Comparison of ENCODE assay signal across 22 mouse cellular contexts in the genomic region with DNA sequence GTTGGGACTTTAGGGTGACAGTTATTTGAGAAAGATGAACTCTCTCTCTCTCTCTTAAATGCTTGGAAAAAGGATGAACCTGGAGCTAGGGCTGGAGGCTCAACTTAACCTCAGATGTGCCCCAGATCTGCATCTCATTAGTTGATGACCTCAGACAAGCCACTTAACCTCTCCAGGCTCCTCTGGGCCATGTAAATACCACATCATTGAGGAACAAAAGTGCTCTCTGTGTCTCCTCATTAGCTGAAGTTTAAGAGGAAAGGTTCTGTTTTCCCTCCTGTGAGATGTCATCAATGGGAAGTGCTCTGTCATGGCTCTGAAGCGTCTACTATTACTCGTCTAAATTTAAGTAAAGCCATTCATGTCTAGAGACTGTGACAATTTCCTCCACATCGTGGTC.
DNase-seq lines count a peak whose midpoint lies in the region; ATAC-seq and TF ChIP-seq lines count a peak whose summit lies in the region.
"Had no signal": no experiment of that assay in that cellular context is flagged by ENCODE, and none has a peak within 500 bp of the region (broad histone marks: within the 10 kb centered on the region; RNA-seq: fewer than 3 reads in every experiment).

No protein-coding gene starts in this region.

- DNase-seq in embryo, embryonic 10 days (ENCODE audit: low spot score), result peak; percentile 74
- peak; percentile 43 for DNase-seq in embryo, embryonic 9.5 days (ENCODE audit: extremely low spot score)
- peak; percentile 41 for DNase-seq in hindlimb bud, embryonic 11.5 days (ENCODE audit: extremely low spot score, low read depth, low spot score)
- DNase-seq in retina, postnatal 1 day, result peak; percentile 57
- no peak for DNase-seq in layer of hippocampus, adult 8-10 months (ENCODE audit: low spot score in 2 of 2)
- DNase-seq in midbrain, postnatal 0 days (ENCODE audit: low spot score), result no peak
- DNase-seq: adrenal gland, adult 2 months; adrenal gland, postnatal 36 days; cerebellum, adult 2 months; cerebellum, postnatal 14 days; forebrain, postnatal 0 days; gastrocnemius, postnatal 14 days; heart, postnatal 10 days; heart, postnatal 4 days had no signal

- H3K4me1 ChIP-seq in intestine, postnatal 0 days (replicated peaks; ENCODE audit: control insufficient read depth, insufficient read depth, low read length), result no peaks in the 10 kb centered on the region
- no peaks in the 10 kb centered on the region for H3K4me1 ChIP-seq in midbrain, postnatal 0 days (ENCODE audit: insufficient read depth, low read length)
- H3K4me1 ChIP-seq: forebrain, embryonic 13.5 days; heart, embryonic 10.5 days; hindbrain, embryonic 12.5 days; intestine, embryonic 15.5 days had no signal

- ATAC-seq in intestine, postnatal 0 days, result no peak
- no peak for ATAC-seq in midbrain, postnatal 0 days (ENCODE audit: low FRiP score)
- ATAC-seq: forebrain, embryonic 13.5 days; forebrain, postnatal 0 days; hindbrain, postnatal 0 days; intestine, embryonic 15.5 days had no signal

- H3K36me3 ChIP-seq in intestine, postnatal 0 days (ENCODE audit: control insufficient read depth, insufficient read depth), result no peaks in the 10 kb centered on the region
- no peaks in the 10 kb centered on the region for H3K36me3 ChIP-seq in midbrain, postnatal 0 days (ENCODE audit: insufficient read depth, low read length)
- H3K36me3 ChIP-seq: embryonic facial prominence, embryonic 13.5 days; heart, embryonic 10.5 days; hindbrain, embryonic 12.5 days; intestine, embryonic 15.5 days had no signal

- H3K27ac ChIP-seq in intestine, postnatal 0 days (ENCODE audit: low read depth, low read length), result no peak overlapping the region
- H3K27ac ChIP-seq in midbrain, postnatal 0 days (ENCODE audit: low read depth, low read length), result no peak overlapping the region
- H3K27ac ChIP-seq: embryonic facial prominence, embryonic 13.5 days; forebrain, embryonic 13.5 days; heart, embryonic 10.5 days; hindbrain, embryonic 12.5 days; hindbrain, postnatal 0 days; intestine, embryonic 15.5 days had no signal

- TF ChIP-seq CTCF in intestine, postnatal 0 days (IDR thresholded peaks at IDR 0.05; ENCODE audit: low read depth), result no peak
- no peak for TF ChIP-seq CTCF in midbrain, postnatal 0 days (IDR thresholded peaks at IDR 0.05)

- H3K4me2 ChIP-seq in intestine, postnatal 0 days (replicated peaks; ENCODE audit: low read depth), result no peak overlapping the region
- H3K4me2 ChIP-seq in midbrain, postnatal 0 days (ENCODE audit: low read depth, low read length, poor library complexity, severe bottlenecking), result no peak overlapping the region
- H3K4me2 ChIP-seq: embryonic facial prominence, embryonic 13.5 days; forebrain, embryonic 13.5 days; hindbrain, embryonic 12.5 days; intestine, embryonic 15.5 days had no signal

- H3K9me3 ChIP-seq in intestine, postnatal 0 days (ENCODE audit: control insufficient read depth), result no peaks in the 10 kb centered on the region
- no peaks in the 10 kb centered on the region for H3K9me3 ChIP-seq in midbrain, postnatal 0 days (ENCODE audit: low read length)
- H3K9me3 ChIP-seq: embryonic facial prominence, embryonic 13.5 days; forebrain, embryonic 13.5 days; heart, embryonic 10.5 days; hindbrain, embryonic 12.5 days; intestine, embryonic 15.5 days had no signal

- 44% methylated on average over 3 of the region's 3 CpGs for WGBS in intestine, postnatal 0 days
- WGBS in midbrain, postnatal 0 days, result 57% methylated on average over 3 of the region's 3 CpGs

- H3K9ac ChIP-seq in intestine, postnatal 0 days (ENCODE audit: low read depth, low read length), result no peak overlapping the region
- H3K9ac ChIP-seq in midbrain, postnatal 0 days (replicated peaks; ENCODE audit: low read length, poor library complexity, severe bottlenecking), result no peak overlapping the region
- H3K9ac ChIP-seq: embryonic facial prominence, embryonic 13.5 days; forebrain, embryonic 13.5 days; forebrain, postnatal 0 days; hindbrain, embryonic 12.5 days; intestine, embryonic 15.5 days had no signal

- H3K4me3 ChIP-seq in intestine, postnatal 0 days (ENCODE audit: low read depth, low read length), result no peak overlapping the region
- H3K4me3 ChIP-seq in midbrain, postnatal 0 days (ENCODE audit: low read depth, low read length), result no peak overlapping the region
- H3K4me3 ChIP-seq: embryonic facial prominence, embryonic 13.5 days; forebrain, embryonic 13.5 days; heart, embryonic 10.5 days; hindbrain, embryonic 12.5 days; intestine, embryonic 15.5 days had no signal

- no peaks in the 10 kb centered on the region for H3K27me3 ChIP-seq in intestine, postnatal 0 days (replicated peaks; ENCODE audit: control insufficient read depth, insufficient read depth, low read length)
- H3K27me3 ChIP-seq in midbrain, postnatal 0 days (ENCODE audit: insufficient read depth, low read length), result no peaks in the 10 kb centered on the region
- H3K27me3 ChIP-seq: CH12.LX; embryonic facial prominence, embryonic 13.5 days; forebrain, embryonic 13.5 days; hindbrain, embryonic 12.5 days; intestine, embryonic 15.5 days had no signal

Comparison
In these comparisons a context has a peak if more than half of its experiments do, and no peak if none do; other contexts are left out.
1. DNase-seq: peak in embryo, embryonic 10 days (single experiment), embryo, embryonic 9.5 days (single experiment), hindlimb bud, embryonic 11.5 days (single experiment) and retina, postnatal 1 day (single experiment); none in layer of hippocampus, adult 8-10 months (0 of 2) and midbrain, postnatal 0 days (single experiment).